Mouse (Mus musculus): ENCODE results near the gene Olfr1042. TPM values are rescaled to one million over a fixed set of nuclear protein-coding genes. Genes with fewer than 3 reads are reported as not detected.
"Not testable (repeated sequence)": the region's sequence is repeated elsewhere in the genome, so short reads cannot be mapped to it uniquely, and the experiment has no call there.

The Olfr1042 gene
- polyA plus RNA-seq (2015; fragmentation: Nextera tagmentation; extraction: Ambion mirVana): not detected in 2 replicates

- no peak for DNase-seq (ENCODE audit: low spot score)
These were observed at the start of gene Olfr1042 for GRCm38 (mm10) chr2:86161738-86162137. TSS of gene Olfr1042 (minus strand) at chr2:86161838.

DNA sequence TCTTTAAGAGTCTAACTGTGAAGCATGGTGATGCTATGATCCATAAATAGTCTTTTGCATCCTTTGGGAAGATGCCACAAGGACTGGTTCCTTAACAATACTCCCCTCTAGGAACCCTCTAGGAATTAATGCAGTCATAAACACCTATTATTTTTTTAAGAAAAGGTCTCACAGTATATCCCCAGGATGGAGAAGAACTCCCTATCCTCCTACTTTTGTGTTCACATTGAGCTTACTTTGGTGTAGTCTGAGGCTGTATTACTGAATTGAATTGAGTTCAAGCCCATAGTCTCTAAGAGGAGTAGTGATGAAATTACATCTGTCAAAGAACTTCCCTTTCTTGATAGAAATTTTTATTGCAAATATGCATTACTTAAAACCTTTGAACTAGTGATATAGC lies 41.3 kb upstream of the Olfr1042 start, which contains the start of gene Olfr1045:
Gene Olfr1045, minus strand, starts transcription at position 101 of the 400 bp plus-strand sequence.
- DNase-seq (ENCODE audit: low spot score): no peak

DNA sequence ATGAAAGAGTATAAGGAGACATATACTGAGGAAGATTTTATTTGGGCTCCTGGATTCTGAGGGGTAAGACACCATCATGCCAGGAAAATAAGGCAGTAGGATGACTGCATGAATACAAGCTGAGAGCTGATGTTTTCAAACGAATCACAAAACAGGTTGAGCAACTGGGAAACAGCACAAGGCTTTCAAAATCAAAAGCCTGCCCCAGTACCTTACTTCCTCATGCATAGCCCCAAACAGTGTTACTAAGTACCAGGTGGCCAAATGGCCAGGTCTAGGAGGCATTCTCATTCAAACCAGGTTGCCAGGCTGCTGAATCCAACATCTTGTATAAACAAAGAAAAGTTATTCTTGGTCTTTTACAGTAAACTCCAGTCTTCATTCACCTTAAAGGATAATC lies 34.2 kb upstream of the Olfr1042 start:
- DNase-seq (ENCODE audit: low spot score): no peak

DNA sequence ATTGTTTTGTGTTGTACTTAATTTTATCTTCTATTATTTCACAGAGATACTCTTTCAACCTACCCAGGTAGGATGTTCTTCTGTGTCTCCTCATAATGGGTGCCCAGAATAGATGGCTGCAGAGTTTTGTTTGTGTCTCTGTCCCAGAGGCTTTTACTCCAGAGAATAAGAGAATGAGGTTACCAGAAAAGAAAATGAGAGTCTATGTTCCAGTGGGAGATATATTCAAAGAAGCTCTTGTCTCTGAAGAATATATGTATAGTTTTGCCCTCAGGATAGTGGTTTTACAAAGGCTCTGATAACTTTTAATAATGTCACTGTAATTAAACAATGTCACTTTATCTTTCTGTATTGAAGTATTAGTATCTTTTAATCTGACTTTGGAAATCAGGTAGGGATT lies 23.9 kb upstream of the Olfr1042 start, which contains the start of gene Olfr52:
Gene Olfr52, minus strand, starts transcription at position 101 of the 400 bp plus-strand sequence.
- DNase-seq (ENCODE audit: low spot score): no peak

DNA sequence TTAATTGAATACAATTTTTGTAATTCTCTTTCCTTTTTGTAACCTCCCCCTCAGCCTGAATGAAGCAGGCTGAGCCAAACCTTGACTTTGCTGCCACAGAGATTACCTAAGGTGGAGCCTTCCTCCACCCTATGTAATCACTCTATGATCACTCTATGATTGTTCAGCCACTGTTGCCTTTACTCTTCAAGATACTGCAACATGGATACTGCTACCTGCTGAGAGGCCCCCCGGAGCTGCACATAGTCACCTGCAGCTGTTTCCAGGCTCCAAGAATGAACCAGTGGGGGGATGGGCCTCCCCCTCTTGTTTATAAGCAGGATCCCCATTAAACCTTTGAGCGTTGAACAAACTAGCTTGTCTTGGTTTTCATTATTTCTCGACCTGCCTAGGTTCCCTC lies 18.3 kb upstream of the Olfr1042 start:
- no peak for DNase-seq (ENCODE audit: low spot score)

- DNase-seq (ENCODE audit: low spot score): no peak
These were observed 16.1 kb upstream of the Olfr1042 start, which contains the start of gene Olfr1044 for GRCm38 (mm10) chr2:86177720-86178119. TSS of gene Olfr1044 (minus strand) at chr2:86177820.

GRCm38 (mm10) chr2:86175422-86175821 lies 13.8 kb upstream of the Olfr1042 start:
- not testable (repeated sequence) for DNase-seq (ENCODE audit: low spot score)

GRCm38 (mm10) chr2:86167422-86167821 lies 5.8 kb upstream of the Olfr1042 start, which contains the start of gene Olfr1043:
TSS of gene Olfr1043 (minus strand) at chr2:86167522.
- DNase-seq (ENCODE audit: low spot score): no peak

DNA sequence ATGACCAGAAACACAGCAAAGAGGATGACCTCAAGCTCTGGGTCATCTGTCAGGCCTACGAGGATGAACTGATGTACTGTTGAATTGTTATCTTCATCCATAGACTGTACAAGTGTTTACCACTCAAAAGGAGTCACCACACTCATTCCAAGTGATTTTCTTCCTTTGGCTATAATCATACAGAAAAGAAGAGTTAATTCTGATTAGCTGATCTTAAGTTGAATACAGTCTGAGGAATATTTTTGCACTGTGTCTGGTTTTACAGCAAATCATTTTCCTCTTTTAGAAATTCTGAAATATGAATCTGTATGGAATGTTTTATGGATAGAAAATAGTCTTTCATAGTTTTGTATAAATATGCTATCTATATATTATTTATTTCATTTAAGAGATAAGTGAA lies 15.0 kb downstream of the Olfr1042 start, which contains the start of gene Olfr1040:
Gene Olfr1040, minus strand, starts transcription at position 101 of the 400 bp plus-strand sequence.
- DNase-seq (ENCODE audit: low spot score): no peak

DNA sequence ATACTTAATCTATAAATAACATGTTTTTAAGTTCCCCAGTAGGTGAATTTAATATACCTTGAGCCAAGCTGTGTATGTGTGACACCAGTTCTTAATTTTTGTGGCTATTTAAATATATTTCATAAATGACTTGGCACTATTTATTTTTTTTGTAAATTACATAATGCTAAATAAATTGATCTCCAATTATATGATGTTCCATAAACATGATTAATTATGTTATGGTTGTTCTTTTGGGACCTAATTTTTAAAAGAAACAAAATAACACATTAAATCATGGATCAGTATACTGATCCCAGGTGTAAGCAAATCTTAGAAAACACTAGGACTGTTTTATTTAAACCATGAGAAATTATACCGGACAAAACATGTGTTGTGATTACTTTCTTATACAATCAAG lies 25.8 kb downstream of the Olfr1042 start, which contains the start of gene Olfr1039:
Gene Olfr1039, minus strand, starts transcription at position 101 of the 400 bp plus-strand sequence.
- DNase-seq (ENCODE audit: low spot score): no peak

Other genes with a start within 250 kb of the Olfr1042 start
- gene Olfr1025-ps1, start 246.6 kb downstream of the Olfr1042 start, polyA plus RNA-seq (2015; fragmentation: Nextera tagmentation; extraction: Ambion mirVana): not detected in 2 replicates
- not detected in 2 replicates for gene Olfr1026, start 240.3 kb downstream of the Olfr1042 start, polyA plus RNA-seq (2015; fragmentation: Nextera tagmentation; extraction: Ambion mirVana)
- gene Olfr1028, start 211.4 kb downstream of the Olfr1042 start, polyA plus RNA-seq (2015; fragmentation: Nextera tagmentation; extraction: Ambion mirVana): not detected in 2 replicates
- gene Olfr1029, start 187.9 kb downstream of the Olfr1042 start, polyA plus RNA-seq (2015; fragmentation: Nextera tagmentation; extraction: Ambion mirVana): not detected in 2 replicates
- gene Olfr1030, start 182.6 kb downstream of the Olfr1042 start, polyA plus RNA-seq (2015; fragmentation: Nextera tagmentation; extraction: Ambion mirVana): not detected in 2 replicates
- not detected in 2 replicates for gene Olfr1031, start 171.5 kb downstream of the Olfr1042 start, polyA plus RNA-seq (2015; fragmentation: Nextera tagmentation; extraction: Ambion mirVana)
- not detected in 2 replicates for gene Olfr1032, start 156.3 kb downstream of the Olfr1042 start, polyA plus RNA-seq (2015; fragmentation: Nextera tagmentation; extraction: Ambion mirVana)
- gene Olfr1033, start 141.2 kb downstream of the Olfr1042 start, polyA plus RNA-seq (2015; fragmentation: Nextera tagmentation; extraction: Ambion mirVana): 1.7 and 2.3 TPM in 2 replicates
- gene Olfr1034, start 116.0 kb downstream of the Olfr1042 start, polyA plus RNA-seq (2015; fragmentation: Nextera tagmentation; extraction: Ambion mirVana): 0.03 and 0.05 TPM in 2 replicates
- not detected in 2 replicates for gene Olfr1036, start 87.8 kb downstream of the Olfr1042 start, polyA plus RNA-seq (2015; fragmentation: Nextera tagmentation; extraction: Ambion mirVana)
- not detected in 2 replicates for gene Olfr1037, start 74.5 kb downstream of the Olfr1042 start, polyA plus RNA-seq (2015; fragmentation: Nextera tagmentation; extraction: Ambion mirVana)
- gene Olfr1039, start 25.9 kb downstream of the Olfr1042 start, polyA plus RNA-seq (2015; fragmentation: Nextera tagmentation; extraction: Ambion mirVana): not detected in 2 replicates
- gene Olfr1040, start 15.1 kb downstream of the Olfr1042 start, polyA plus RNA-seq (2015; fragmentation: Nextera tagmentation; extraction: Ambion mirVana): not detected in 2 replicates
- gene Olfr1043, start 5.7 kb upstream of the Olfr1042 start, polyA plus RNA-seq (2015; fragmentation: Nextera tagmentation; extraction: Ambion mirVana): not detected in 2 replicates
- not detected in 2 replicates for gene Olfr1044, start 16.0 kb upstream of the Olfr1042 start, polyA plus RNA-seq (2015; fragmentation: Nextera tagmentation; extraction: Ambion mirVana)
- not detected in 2 replicates for gene Olfr52, start 23.8 kb upstream of the Olfr1042 start, polyA plus RNA-seq (2015; fragmentation: Nextera tagmentation; extraction: Ambion mirVana)
- not detected in 2 replicates for gene Olfr1045, start 41.2 kb upstream of the Olfr1042 start, polyA plus RNA-seq (2015; fragmentation: Nextera tagmentation; extraction: Ambion mirVana)
- gene Olfr1046, start 57.5 kb upstream of the Olfr1042 start, polyA plus RNA-seq (2015; fragmentation: Nextera tagmentation; extraction: Ambion mirVana): not detected in 2 replicates
- gene Olfr1047, start 69.6 kb upstream of the Olfr1042 start, polyA plus RNA-seq (2015; fragmentation: Nextera tagmentation; extraction: Ambion mirVana): not detected in 2 replicates
- not detected in 2 replicates for gene Olfr1048, start 78.5 kb upstream of the Olfr1042 start, polyA plus RNA-seq (2015; fragmentation: Nextera tagmentation; extraction: Ambion mirVana)
- gene Olfr1049, start 96.5 kb upstream of the Olfr1042 start, polyA plus RNA-seq (2015; fragmentation: Nextera tagmentation; extraction: Ambion mirVana): not detected in 2 replicates
- gene Olfr1051, start 117.2 kb upstream of the Olfr1042 start, polyA plus RNA-seq (2015; fragmentation: Nextera tagmentation; extraction: Ambion mirVana): not detected in 2 replicates
- gene Olfr1052, start 130.6 kb upstream of the Olfr1042 start, polyA plus RNA-seq (2015; fragmentation: Nextera tagmentation; extraction: Ambion mirVana): not detected in 2 replicates
- not detected in 2 replicates for gene Olfr1053, start 153.4 kb upstream of the Olfr1042 start, polyA plus RNA-seq (2015; fragmentation: Nextera tagmentation; extraction: Ambion mirVana)
- gene Olfr1054, start 173.6 kb upstream of the Olfr1042 start, polyA plus RNA-seq (2015; fragmentation: Nextera tagmentation; extraction: Ambion mirVana): not detected in 2 replicates
- not detected in 2 replicates for gene Olfr1055, start 188.4 kb upstream of the Olfr1042 start, polyA plus RNA-seq (2015; fragmentation: Nextera tagmentation; extraction: Ambion mirVana)
- not detected in 2 replicates for gene Olfr1056, start 200.6 kb upstream of the Olfr1042 start, polyA plus RNA-seq (2015; fragmentation: Nextera tagmentation; extraction: Ambion mirVana)
- not detected in 2 replicates for gene Olfr1057, start 216.6 kb upstream of the Olfr1042 start, polyA plus RNA-seq (2015; fragmentation: Nextera tagmentation; extraction: Ambion mirVana)
- 0.08 TPM in 1 of 2 replicates, not detected in the other for gene Olfr1058, start 226.7 kb upstream of the Olfr1042 start, polyA plus RNA-seq (2015; fragmentation: Nextera tagmentation; extraction: Ambion mirVana)

All from thymus, postnatal 0 days (tissue).